Mouse (Mus musculus) stomach, embryonic 16.5 days (tissue): ENCODE measurements around the gene Tns1. TPM values are rescaled to one million over a fixed set of nuclear protein-coding genes. Genes with fewer than 3 reads are reported as not detected.
A peak's percentile ranks its signal among the peaks of the same experiment; 100 is the strongest.

ENCODE experiments used
- ATAC-seq: fragments of 200-750 bp; cut with Nextera tagmentation; 2 replicates; pipeline ENCODE4 v1.8.0; 2017; ENCODE audit warnings: moderate number of reproducible peaks, moderate TSS enrichment; ENCODE audit not compliant: insufficient read depth, low FRiP score
- H3K27ac ChIP-seq: fragments of 300-500 bp; sonication (generic); 2 replicates; pipeline ENCODE4 v1.5.1; 2014; ENCODE audit warnings: low read length
- H3K27me3 ChIP-seq: fragments of 300-500 bp; sonication (generic); 2 replicates; pipeline ENCODE4 v1.6.1; 2014; ENCODE audit warnings: low read length, control low read depth, mixed read lengths; ENCODE audit not compliant: control insufficient read depth, insufficient read depth
- H3K36me3 ChIP-seq: fragments of 300-500 bp; sonication (generic); 2 replicates; pipeline ENCODE4 v1.6.1; 2014; ENCODE audit warnings: low read length; ENCODE audit not compliant: control insufficient read depth, insufficient read depth
- H3K4me1 ChIP-seq: fragments of 300-500 bp; sonication (generic); 2 replicates; pipeline ENCODE4 v1.6.1; 2014; ENCODE audit warnings: low read length, control low read depth, mixed read lengths; ENCODE audit not compliant: control insufficient read depth, insufficient read depth
- H3K4me2 ChIP-seq: fragments of 300-500 bp; sonication (generic); 2 replicates; pipeline ENCODE4 v1.6.1; 2014; ENCODE audit warnings: low read depth, low read length, mixed read lengths
- H3K4me3 ChIP-seq: fragments of 300-500 bp; sonication (generic); replicated peaks from 2 replicates; pipeline ENCODE4 v1.5.1; 2014; ENCODE audit warnings: mild to moderate bottlenecking, low read length
- H3K9ac ChIP-seq: fragments of 300-500 bp; sonication (generic); 2 replicates; pipeline ENCODE4 v1.6.1; 2014; ENCODE audit warnings: low read length
- H3K9me3 ChIP-seq: fragments of 300-500 bp; sonication (generic); replicated peaks from 2 replicates; pipeline ENCODE4 v1.6.1; 2016; ENCODE audit warnings: low read length, control low read depth; ENCODE audit not compliant: control insufficient read depth
- WGBS: fragments of 180-500 bp; shearing (Covaris S2); extraction: QIAGEN DNeasy Blood & Tissue Kit; methylation state at CpG from one replicate; pipeline ENCODE4 v1.1.7; 2014; 5-methylcytosine and 5-hydroxymethylcytosine counted together
- polyA plus RNA-seq: library from polyadenylated mRNA; unstranded; fragments of >200 nt; fragmentation: Nextera tagmentation; extraction: Ambion mirVana; gene quantifications from 2 replicates; pipeline ENCODE4 v1.2.1, GENCODE M21; 2015

Tns1 gene
- polyA plus RNA-seq, 1 experiment from 2014 or later = 45.0 TPM

DNA sequence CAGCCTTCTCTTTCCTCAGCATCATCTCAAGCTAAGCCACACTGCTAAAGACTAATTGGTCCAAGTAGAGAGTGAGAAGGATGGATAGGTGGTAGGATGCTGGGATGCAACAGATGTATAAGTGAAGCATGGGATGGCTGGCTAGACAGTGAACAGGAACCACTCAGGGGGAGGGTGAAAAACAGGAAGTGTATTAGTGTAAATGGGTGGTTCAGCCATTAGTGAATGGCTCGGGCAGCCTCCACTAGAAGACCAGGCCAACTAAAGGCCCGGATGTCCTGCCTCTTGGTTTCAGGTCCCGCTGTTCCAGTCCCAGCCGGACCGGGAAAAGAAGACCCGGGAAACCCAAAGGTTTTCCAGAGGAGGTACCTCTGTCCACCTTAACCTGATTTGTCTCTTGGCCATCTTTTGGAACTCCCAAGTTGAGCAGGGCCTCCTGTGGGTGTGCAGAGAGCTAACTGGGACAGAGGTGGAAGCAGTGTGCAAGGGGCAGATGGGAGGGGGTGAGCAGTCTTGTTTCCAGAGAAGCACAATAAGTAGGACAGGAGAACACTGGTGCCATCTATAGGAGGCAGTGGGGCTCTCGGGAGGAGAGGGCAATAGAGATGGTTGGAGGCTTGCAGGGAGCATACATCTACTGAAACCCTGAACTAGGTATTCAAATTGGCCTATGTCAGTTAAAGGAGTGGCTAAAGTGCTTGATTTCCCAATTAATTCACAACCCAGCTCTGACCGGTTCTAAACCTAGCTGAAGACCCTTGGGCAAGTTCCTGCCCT lies 6.8 kb upstream of the Tns1 start:
- Histone ChIP-seq H3K36me3 (no peaks in the 10 kb centered on the region), H3K4me2 (no peak overlapping the region), H3K9me3 (no peaks in the 10 kb centered on the region), H3K4me1 (no peaks in the 10 kb centered on the region), H3K9ac (no peak overlapping the region), H3K4me3 (no peak overlapping the region), H3K27ac (no peak overlapping the region), H3K27me3 (no peaks in the 10 kb centered on the region)
- 88% methylated on average over 8 of the region's 8 CpGs for WGBS
- no peak for ATAC-seq

DNA sequence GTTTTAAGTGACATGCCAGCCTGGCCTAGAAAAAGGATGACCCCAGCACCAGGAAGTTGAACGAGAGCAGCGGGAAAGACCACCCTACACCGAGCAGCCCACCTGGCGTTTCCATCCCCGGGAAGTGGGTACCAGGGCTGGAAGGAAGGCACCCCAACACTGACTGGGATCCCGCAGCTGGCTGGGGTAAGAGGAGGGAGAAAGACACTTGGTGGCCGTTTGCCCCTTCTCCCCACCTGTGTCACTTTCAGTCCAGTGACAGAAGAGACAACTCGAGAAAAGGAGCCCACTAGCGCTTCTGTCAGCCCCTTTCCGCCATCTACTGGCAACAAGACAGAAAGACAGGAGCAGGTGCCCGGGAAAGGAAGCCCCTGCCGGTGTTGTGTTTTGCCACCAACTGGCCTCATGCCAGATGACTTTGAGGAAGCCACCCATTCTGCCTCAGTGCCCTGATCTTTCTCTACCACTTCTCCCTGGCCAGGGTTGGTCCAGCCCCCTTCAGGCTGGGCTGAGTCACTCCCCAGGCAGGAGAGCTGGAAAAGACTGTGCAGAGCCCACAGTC lies 823 bp upstream of the Tns1 start, which contains the start of gene Rufy4:
Rufy4 (plus strand) TSS at position 551 of the 562 bp plus-strand sequence.
- H3K9ac ChIP-seq = peak within 1 kb of the TSS; percentile 78
- WGBS = under 1% methylated on average over 12 of the region's 12 CpGs
- peaks cover 7% of the 10 kb centered on the region for H3K27me3 ChIP-seq
- ATAC-seq = peak; percentile 22; the same call in 1 of the 2 replicates
- peak within 1 kb of the TSS; percentile 98 for H3K4me2 ChIP-seq
- H3K36me3 ChIP-seq = no peaks in the 10 kb centered on the region
- H3K4me1 ChIP-seq = no peaks in the 10 kb centered on the region; the same call in 1 of the 2 replicates
- peak within 1 kb of the TSS; percentile 62 for H3K4me3 ChIP-seq
- no peaks in the 10 kb centered on the region for H3K9me3 ChIP-seq
- H3K27ac ChIP-seq = no peak within 1 kb of the TSS; the same call in 1 of the 2 replicates

DNA sequence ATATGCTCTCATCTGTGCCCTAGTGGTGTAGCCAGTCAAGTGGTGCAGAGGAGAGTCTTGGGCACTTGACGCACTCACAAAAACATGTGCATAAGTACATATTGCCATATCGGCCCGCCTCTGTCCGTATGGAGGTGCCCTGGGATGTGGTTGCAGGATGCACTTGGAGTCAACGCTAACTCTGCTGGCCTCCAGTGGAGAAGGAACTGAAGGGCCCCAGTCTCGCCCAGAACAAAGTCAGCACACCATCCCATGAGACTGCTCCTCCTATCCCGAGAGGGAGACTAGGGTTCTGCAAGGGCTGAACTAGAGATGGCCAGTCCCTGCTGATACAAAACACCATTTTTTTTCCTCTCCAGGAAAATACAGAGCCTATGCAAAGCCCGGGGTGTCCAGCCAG lies 1.0 kb downstream of the Tns1 start:
- Histone ChIP-seq H3K27me3 (peaks cover 7% of the 10 kb centered on the region), H3K9ac (no peak overlapping the region), H3K4me2 (no peak overlapping the region), H3K4me1 (no peaks in the 10 kb centered on the region; the same call in 1 of the 2 replicates), H3K27ac (no peak overlapping the region), H3K4me3 (no peak overlapping the region), H3K36me3 (no peaks in the 10 kb centered on the region), H3K9me3 (no peaks in the 10 kb centered on the region)
- 73% methylated on average over 8 of the region's 8 CpGs for WGBS
- ATAC-seq = no peak

DNA sequence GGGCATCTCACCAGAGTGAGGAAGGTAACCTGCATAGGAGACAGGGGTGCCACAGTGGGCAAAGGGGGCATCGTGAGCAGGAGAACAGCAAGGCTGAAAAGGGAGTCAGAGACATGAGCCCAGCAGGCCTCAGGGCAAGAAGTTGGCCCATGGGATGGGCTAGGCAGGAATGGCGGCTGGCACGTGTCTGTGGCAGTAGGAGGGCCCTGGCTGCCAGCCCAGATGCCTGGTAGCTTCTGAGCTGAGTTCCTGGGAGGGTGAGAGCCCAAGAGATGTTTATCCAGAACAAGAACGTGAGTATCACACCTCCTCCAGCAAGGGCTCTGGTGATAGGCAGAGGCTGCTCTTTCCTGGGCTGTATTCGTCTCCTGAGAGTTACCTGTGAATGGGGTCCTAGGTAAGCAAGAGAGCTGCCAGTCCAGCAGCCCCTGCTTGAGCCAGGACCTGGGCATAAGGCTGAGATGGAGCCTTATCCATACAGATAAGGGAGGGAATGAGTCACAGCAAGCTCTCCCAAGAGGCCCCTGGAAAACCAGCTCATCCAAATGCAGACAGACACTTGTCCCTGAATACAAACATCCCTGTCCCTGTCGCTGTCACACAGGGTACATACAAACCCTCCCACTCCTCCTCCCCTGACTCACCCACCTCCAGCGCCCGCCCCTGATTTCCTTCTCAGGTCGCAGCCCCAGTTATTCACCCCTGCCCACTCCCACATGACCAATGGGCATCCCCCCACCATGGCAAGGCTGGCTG lies 2.2 kb downstream of the Tns1 start:
- Histone ChIP-seq H3K4me2 (no peak overlapping the region), H3K9me3 (no peaks in the 10 kb centered on the region), H3K27me3 (peaks cover 7% of the 10 kb centered on the region), H3K27ac (no peak overlapping the region), H3K4me3 (no peak overlapping the region), H3K36me3 (no peaks in the 10 kb centered on the region), H3K4me1 (no peaks in the 10 kb centered on the region; the same call in 1 of the 2 replicates), H3K9ac (no peak overlapping the region)
- no peak for ATAC-seq
- WGBS = 44% methylated on average over 9 of the region's 9 CpGs

DNA sequence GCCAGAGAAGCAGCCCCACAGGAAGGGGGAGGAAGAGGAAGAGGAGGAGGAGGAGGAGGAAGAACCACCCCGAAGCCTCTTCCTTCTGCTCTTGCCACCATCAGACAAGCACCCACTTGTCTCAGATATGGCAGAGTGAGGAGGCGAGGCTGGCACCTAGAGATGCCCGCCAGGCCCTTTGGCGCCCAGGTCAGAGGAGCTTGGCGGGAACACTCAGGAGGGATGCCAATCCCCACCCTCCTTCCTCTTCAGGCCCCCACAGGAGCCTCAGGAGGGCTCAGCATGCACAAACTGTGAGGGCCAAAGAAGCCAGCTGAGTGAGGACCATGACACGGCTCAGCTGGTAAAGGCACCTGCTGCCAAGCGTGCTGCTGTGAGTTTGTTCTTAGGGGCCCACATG lies 3.1 kb downstream of the Tns1 start:
- no peak overlapping the region for H3K4me2 ChIP-seq
- peaks cover 7% of the 10 kb centered on the region for H3K27me3 ChIP-seq
- no peaks in the 10 kb centered on the region for H3K9me3 ChIP-seq
- no peak overlapping the region for H3K4me3 ChIP-seq
- no peaks in the 10 kb centered on the region for H3K36me3 ChIP-seq
- no peak overlapping the region for H3K9ac ChIP-seq
- H3K27ac ChIP-seq = no peak overlapping the region
- WGBS = 87% methylated on average over 7 of the region's 7 CpGs
- H3K4me1 ChIP-seq = no peaks in the 10 kb centered on the region; the same call in 1 of the 2 replicates
- ATAC-seq = no peak

DNA sequence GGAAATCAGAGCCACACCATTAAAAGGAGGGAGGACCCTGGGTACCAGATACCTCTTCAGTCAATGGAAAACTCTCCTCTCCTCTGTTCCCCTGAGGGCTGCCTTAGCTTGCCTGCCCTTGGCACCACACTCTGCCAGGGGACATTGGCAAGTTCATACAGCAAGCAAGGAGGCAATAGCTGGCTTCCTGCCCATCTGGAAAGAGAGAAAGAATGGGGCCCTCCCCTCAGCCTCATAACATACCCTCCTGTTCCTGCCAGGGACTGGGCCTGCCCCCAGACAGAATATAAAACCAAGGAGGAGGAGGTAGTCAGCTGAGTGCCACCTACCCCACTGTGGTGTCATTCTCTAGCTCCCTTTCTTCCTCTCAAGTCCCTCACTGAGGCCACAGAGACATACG lies 5.1 kb downstream of the Tns1 start:
- Histone ChIP-seq H3K4me1 (no peaks in the 10 kb centered on the region), H3K4me3 (no peak overlapping the region), H3K27ac (no peak overlapping the region), H3K4me2 (no peak overlapping the region), H3K36me3 (no peaks in the 10 kb centered on the region), H3K9ac (no peak overlapping the region), H3K27me3 (peaks cover 7% of the 10 kb centered on the region), H3K9me3 (no peaks in the 10 kb centered on the region)
- no peak for ATAC-seq
- 87% methylated on average over 1 of the region's 1 CpGs for WGBS

DNA sequence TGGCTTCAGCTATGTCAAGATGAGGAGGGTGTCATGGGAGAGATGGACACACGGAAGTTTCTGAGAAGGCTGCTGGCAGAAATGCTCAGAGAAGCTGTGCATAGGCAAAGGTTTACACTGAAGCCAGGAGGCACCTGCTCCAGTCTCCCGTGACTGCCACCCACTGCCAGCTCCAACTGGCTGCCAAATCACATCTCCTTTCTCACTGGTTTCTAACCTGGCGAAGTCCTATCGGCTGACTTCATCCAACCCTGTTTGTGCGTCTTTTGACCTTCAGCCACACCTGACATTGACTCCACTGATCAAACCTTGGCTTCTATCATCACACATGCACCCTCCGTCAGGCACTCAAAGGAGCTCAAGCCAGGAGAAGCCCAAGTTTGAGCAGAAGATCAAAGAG lies 6.4 kb downstream of the Tns1 start:
- no peaks in the 10 kb centered on the region for H3K9me3 ChIP-seq
- no peak overlapping the region for H3K9ac ChIP-seq
- H3K4me2 ChIP-seq = no peak overlapping the region
- no peaks in the 10 kb centered on the region for H3K36me3 ChIP-seq
- H3K27ac ChIP-seq = no peak overlapping the region
- no peak overlapping the region for H3K4me3 ChIP-seq
- no peak for ATAC-seq
- H3K27me3 ChIP-seq = peaks cover 1% of the 10 kb centered on the region
- 80% methylated on average over 6 of the region's 6 CpGs for WGBS
- H3K4me1 ChIP-seq = no peaks in the 10 kb centered on the region

DNA sequence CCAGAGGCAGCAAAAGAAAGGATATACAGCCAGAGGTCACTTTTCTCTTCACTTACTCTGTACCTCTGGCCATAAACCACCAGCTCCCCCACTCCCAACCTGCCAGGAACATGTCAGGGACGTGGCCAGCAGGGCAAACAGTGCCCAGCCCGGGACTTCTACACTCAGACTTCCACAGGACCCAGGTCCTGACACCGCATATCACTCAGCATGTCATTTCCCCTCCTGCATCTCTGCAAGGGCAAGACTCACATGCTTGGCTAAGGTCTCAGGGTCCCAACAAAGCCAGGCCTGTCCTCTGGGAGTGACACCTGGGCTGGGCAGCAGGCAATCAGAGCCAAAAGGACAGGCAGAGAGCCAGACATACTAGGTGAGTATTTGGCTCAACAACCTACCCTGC lies 11.2 kb downstream of the Tns1 start:
- WGBS = 49% methylated on average over 3 of the region's 3 CpGs
- Histone ChIP-seq H3K9me3 (no peaks in the 10 kb centered on the region), H3K4me1 (peaks cover 7% of the 10 kb centered on the region), H3K9ac (no peak overlapping the region), H3K36me3 (no peaks in the 10 kb centered on the region), H3K4me2 (no peak overlapping the region), H3K4me3 (no peak overlapping the region), H3K27me3 (no peaks in the 10 kb centered on the region), H3K27ac (no peak overlapping the region)
- no peak for ATAC-seq

DNA sequence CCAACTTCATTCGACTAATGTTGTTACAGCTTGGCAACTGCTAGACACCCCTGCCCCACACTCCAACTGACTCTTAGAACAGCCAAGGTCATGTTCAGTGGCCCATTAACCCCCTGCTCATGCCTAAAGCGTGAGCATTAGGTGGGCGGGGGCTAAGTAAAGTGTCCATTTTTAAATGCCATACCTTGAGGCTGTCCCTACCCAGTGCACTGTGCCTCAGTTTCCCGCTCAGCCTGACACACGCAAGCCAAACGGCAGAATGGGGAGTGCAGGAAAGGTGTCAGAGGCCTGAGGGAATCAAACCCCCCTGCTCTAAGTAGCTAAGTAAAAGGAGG lies 12.6 kb downstream of the Tns1 start:
- no peaks in the 10 kb centered on the region for H3K9me3 ChIP-seq
- H3K4me3 ChIP-seq = no peak overlapping the region
- no peak overlapping the region for H3K9ac ChIP-seq
- no peak overlapping the region for H3K4me2 ChIP-seq
- no peak; the same call in 1 of the 2 replicates for ATAC-seq
- WGBS = 49% methylated on average over 6 of the region's 6 CpGs
- peaks cover 7% of the 10 kb centered on the region for H3K4me1 ChIP-seq
- H3K27me3 ChIP-seq = no peaks in the 10 kb centered on the region
- no peaks in the 10 kb centered on the region for H3K36me3 ChIP-seq
- no peak overlapping the region for H3K27ac ChIP-seq
